Mouse (Mus musculus): ENCODE measurements around the gene Tmem160.
A peak's percentile ranks its signal among the peaks of the same experiment; 100 is the strongest.

- TF ChIP-seq CTCF (IDR thresholded peaks at IDR 0.05; ENCODE audit: control insufficient read depth, insufficient read depth, insufficient read length) (peak; percentile 74), CEBPB (IDR thresholded peaks at IDR 0.05; ENCODE audit: low read depth) (no peak), MAX (IDR thresholded peaks at IDR 0.05) (no peak), MYOG (IDR thresholded peaks at IDR 0.05; ENCODE audit: control insufficient read depth, extremely low read depth, insufficient read length) (no peak)
Observed at GRCm38 (mm10) chr7:16463214-16463613, 10.6 kb downstream of the Tmem160 start.
